Mouse (Mus musculus): ENCODE results near the gene Zc3h15.

DNA sequence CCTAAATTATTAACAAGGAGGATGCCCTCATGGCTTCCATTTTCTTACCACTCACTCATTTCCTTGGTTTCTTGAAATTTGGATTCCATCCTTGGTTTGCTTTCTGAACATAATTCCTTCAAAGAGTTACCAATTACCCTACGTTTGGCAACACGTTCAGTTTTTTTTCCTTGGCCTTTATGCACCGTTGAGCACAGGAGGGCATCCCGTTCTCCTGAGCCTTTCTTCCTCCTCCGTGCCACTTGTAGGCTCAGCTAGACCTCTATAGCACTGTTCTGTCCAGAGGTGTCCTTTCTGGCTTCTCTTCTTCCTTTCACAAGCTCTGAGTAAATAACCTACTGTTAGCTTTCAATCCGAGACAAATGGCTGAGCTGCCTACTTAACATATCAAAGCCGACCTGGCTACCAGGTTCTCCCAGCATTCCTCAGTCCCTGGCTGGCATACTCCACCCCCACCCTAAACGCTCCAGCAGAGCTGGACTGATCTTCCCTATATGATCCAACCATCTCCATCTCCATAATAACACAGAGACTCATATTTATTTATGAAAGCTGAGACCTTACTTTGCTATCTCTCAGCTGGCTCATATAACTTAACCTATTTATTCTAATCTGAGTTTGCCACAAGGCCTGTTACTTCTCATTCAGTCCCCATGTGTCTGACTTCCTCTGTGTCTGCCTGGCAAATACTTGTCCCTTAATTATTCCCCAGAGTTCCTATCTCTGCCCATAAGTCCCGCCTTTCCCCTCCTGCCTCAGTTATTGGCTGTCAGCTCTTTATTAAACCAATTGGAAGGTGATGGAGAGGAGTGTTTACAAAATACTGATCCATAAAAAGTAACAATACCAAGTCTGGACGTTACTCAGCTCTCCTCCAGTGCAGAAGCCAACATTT is 48.7 kb downstream of the Zc3h15 start:
- no peak for TF ChIP-seq POLR2A (IDR thresholded peaks at IDR 0.05; ENCODE audit: insufficient read depth, low read depth, low read length)
- no peak for TF ChIP-seq CTCF (IDR thresholded peaks at IDR 0.05; ENCODE audit: insufficient read depth, low read depth, low read length)
